Mouse (Mus musculus) embryonic facial prominence, embryonic 15.5 days (tissue): Measurements from ENCODE around the gene Ciz1. TPM values are rescaled to one million over a fixed set of nuclear protein-coding genes. Genes with fewer than 3 reads are reported as not detected.

Experiments
- ATAC-seq: fragments of 200-750 bp; cut with Nextera tagmentation; 2 replicates; pipeline ENCODE4 v1.8.0; 2017; ENCODE audit warnings: low read depth, moderate TSS enrichment; ENCODE audit not compliant: insufficient number of reproducible peaks, low FRiP score, low TSS enrichment
- H3K27ac ChIP-seq: fragments of 300-500 bp; sonication (generic); replicated peaks from 2 replicates; pipeline ENCODE4 v1.5.1; 2015; ENCODE audit warnings: mild to moderate bottlenecking, inconsistent platforms
- H3K27me3 ChIP-seq: fragments of 300-500 bp; sonication (generic); 2 replicates; pipeline ENCODE4 v1.6.1; 2015; ENCODE audit warnings: inconsistent platforms
- H3K36me3 ChIP-seq: fragments of 300-500 bp; sonication (generic); 2 replicates; pipeline ENCODE4 v1.6.1; 2015; ENCODE audit warnings: mild to moderate bottlenecking, inconsistent platforms
- H3K4me1 ChIP-seq: fragments of 300-500 bp; sonication (generic); 2 replicates; pipeline ENCODE4 v1.6.1; 2015; ENCODE audit warnings: inconsistent platforms
- H3K4me2 ChIP-seq: fragments of 300-500 bp; sonication (generic); replicated peaks from 2 replicates; pipeline ENCODE4 v1.6.1; 2015; ENCODE audit warnings: mild to moderate bottlenecking, inconsistent platforms
- H3K4me3 ChIP-seq: fragments of 300-500 bp; sonication (generic); replicated peaks from 2 replicates; pipeline ENCODE4 v1.5.1; 2015; ENCODE audit warnings: mild to moderate bottlenecking, inconsistent platforms
- H3K9ac ChIP-seq: fragments of 300-500 bp; sonication (generic); 2 replicates; pipeline ENCODE4 v1.6.1; 2015; ENCODE audit warnings: inconsistent platforms
- H3K9me3 ChIP-seq: fragments of 300-500 bp; sonication (generic); replicated peaks from 2 replicates; pipeline ENCODE4 v1.6.1; 2016; ENCODE audit warnings: inconsistent platforms
- WGBS: fragments of 180-500 bp; shearing (Covaris S2); methylation state at CpG from one replicate; pipeline ENCODE4 v1.1.7; 2015; 5-methylcytosine and 5-hydroxymethylcytosine counted together
- polyA plus RNA-seq: library from polyadenylated mRNA; unstranded; fragments of >200 nt; fragmentation: Nextera tagmentation; extraction: Ambion mirVana; gene quantifications from 2 replicates; pipeline ENCODE4 v1.2.1, GENCODE M21; 2015

The Ciz1 gene
- polyA plus RNA-seq, 1 experiment from 2014 or later: 57.3 TPM

DNA sequence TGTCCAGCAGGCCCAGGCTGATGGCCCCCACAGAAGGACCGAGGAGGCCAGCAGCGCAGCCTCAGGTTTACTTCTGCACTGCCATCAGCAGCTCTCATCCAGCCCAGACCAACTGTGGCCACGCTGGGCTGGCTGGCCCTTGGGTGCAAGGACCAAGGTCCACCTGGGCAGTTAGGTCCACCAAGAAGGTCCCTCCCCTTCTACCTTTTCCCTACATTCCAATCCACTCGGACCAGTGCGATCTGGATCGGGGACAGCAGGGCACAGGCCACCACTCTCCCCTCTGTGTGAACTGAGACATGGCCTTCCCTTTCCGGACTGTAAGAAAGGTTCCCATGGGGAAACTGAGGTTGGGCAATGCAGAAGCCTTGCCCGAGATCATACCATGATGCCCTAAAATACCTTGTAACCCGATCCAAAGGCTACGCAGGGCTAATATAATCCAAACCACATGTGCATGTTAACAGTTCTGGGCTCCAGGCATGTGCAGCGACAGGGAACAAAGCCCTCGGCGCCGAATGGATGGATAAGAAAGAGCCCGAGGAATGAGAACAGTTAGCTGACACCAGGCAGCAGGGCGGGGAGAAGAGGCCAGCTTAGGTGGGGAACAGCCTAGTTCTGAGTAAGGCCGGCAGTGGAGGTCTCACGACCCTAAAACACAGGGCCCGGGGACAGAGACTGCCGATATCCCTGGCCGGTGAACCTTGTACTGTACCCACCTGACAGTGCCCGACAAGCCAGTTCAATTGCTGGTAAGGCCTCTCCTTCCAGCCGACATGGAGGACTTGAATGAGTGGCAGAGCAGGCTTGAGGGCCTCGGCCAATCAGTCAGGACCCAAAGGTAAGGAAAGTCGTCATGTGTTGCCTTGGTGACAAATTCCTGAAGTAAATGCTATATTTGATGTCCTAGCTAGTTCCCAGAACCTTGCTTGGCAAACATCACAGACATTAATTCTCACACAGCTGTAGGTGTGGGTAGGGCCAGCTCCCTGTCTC lies 56.6 kb downstream of the Ciz1 start:
- no peak overlapping the region for H3K4me3 ChIP-seq
- no peak overlapping the region for H3K9ac ChIP-seq
- H3K27ac ChIP-seq: no peak overlapping the region; the same call in 1 of the 2 replicates
- no peaks in the 10 kb centered on the region for H3K9me3 ChIP-seq
- no peak overlapping the region for H3K4me2 ChIP-seq
- H3K27me3 ChIP-seq: no peaks in the 10 kb centered on the region
- 0 out of 2 replicates have a peak, but pooled peaks cover under 1% of the 10 kb centered on the region for H3K36me3 ChIP-seq
- no peak for ATAC-seq
- WGBS: 30% methylated on average over 25 of the region's 25 CpGs
- peaks cover 11% of the 10 kb centered on the region for H3K4me1 ChIP-seq

DNA sequence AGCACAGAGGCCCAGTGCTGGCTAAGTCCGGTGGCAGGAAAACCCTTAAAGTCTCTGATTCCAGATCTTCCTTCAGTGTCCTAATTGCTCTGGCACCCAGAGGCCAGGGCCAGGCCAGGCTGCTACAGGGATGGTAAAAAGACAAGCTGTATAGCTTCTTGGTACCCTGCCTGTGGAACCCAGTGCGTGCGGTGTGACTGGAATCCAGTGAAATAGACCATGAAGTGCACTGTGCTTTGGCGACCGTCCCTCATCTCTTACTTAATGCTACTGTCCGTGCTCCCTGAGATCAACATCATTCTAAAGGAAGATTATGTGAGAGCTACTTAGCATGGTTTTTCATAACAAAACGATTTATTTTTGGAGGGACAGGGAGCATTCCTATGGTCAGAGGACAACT lies 59.3 kb downstream of the Ciz1 start:
- H3K36me3 ChIP-seq: peaks cover 27% of the 10 kb centered on the region
- H3K27me3 ChIP-seq: no peaks in the 10 kb centered on the region
- ATAC-seq: no peak
- no peak overlapping the region for H3K4me3 ChIP-seq
- H3K9ac ChIP-seq: no peak overlapping the region
- H3K27ac ChIP-seq: no peak overlapping the region
- no peak overlapping the region for H3K4me2 ChIP-seq
- H3K9me3 ChIP-seq: no peaks in the 10 kb centered on the region
- 87% methylated on average over 7 of the region's 7 CpGs for WGBS
- peaks cover 11% of the 10 kb centered on the region for H3K4me1 ChIP-seq

DNA sequence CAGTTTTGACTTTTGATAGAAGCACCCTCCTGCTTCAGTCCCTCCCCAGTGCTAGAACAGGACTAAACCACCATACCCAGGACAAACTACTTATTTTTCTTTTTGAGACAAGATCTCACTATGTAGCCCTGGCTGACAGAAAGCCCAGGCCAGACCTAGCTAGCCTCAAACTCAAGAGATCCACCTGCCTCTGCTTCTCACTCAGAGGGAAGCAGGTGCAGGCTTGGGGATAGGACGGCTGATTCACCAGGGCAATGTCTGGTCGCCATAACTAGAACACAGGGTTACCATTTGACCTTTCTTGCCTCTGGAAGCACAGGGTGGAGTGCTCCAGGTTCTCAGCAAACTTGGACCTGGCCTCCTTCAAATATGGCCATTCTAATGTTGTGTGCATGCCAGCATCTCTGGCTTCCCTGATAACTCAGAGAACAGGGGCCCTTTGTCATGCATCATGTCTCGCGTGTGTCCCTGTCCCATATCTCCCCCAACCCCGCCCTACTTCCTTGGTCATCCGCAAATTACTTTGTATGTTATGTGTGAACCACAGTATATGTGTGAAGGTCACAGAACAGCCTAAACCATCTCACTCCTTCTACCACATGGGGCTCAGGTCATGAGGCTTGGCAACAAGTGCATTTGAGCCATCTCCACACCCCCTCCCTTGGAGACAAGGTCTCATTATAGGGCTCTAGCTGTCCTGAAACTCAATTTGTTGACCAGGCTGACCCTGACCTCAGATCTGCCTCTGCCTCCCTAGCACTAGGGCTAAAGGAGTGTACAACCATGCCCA lies 60.8 kb downstream of the Ciz1 start:
- no peaks in the 10 kb centered on the region for H3K9me3 ChIP-seq
- no peak overlapping the region for H3K4me3 ChIP-seq
- no peak overlapping the region for H3K9ac ChIP-seq
- no peak overlapping the region for H3K27ac ChIP-seq
- H3K27me3 ChIP-seq: no peaks in the 10 kb centered on the region
- H3K36me3 ChIP-seq: peaks cover 42% of the 10 kb centered on the region
- 88% methylated on average over 6 of the region's 6 CpGs for WGBS
- peaks cover 11% of the 10 kb centered on the region for H3K4me1 ChIP-seq
- H3K4me2 ChIP-seq: no peak overlapping the region
- ATAC-seq: no peak

DNA sequence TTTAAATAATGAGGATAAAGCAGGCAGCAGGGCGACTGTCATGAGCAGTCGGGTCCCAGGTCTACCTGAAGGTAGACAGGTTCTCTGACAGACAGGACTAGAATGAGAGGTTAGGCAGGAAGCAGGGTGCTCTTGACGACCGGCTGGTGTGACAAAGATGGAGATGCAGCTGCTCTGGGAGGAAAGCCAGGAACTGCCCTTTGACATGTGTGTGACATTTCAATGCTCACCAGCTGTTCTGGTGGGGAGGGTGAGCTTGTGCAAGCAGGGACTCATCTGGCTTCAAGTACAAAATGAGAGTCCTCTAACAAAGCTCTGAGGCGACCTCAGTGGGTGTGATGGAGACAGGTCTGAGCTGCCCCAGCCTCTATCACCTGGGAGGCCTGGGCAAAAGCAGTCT lies 61.8 kb downstream of the Ciz1 start:
- H3K4me2 ChIP-seq: no peak overlapping the region
- peaks cover 4% of the 10 kb centered on the region for H3K4me1 ChIP-seq
- no peak overlapping the region for H3K4me3 ChIP-seq
- no peaks in the 10 kb centered on the region for H3K9me3 ChIP-seq
- no peak for ATAC-seq
- H3K27me3 ChIP-seq: no peaks in the 10 kb centered on the region
- no peak overlapping the region for H3K27ac ChIP-seq
- peaks cover 52% of the 10 kb centered on the region for H3K36me3 ChIP-seq
- H3K9ac ChIP-seq: no peak overlapping the region
- WGBS: 37% methylated on average over 5 of the region's 5 CpGs

DNA sequence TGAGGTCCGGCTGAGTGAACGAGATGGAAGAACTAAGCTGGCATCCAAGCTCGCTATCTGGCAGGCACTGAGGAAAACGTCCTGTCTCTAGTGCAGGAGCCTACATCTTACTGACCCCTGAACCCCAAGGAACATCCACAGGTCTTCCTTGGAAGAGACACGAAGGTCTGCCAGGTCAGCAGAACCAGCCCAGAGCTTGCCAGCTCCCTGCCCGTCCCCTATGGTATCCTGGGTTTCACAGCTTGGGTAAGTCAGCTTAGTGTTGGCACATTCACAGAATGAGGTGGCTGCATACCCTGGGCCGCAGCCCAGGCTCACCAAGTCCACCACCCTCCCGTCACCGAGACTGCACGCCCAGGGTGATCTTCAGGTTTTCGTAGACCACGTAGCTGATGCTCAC lies 63.7 kb downstream of the Ciz1 start:
- H3K4me1 ChIP-seq: no peaks in the 10 kb centered on the region
- no peak overlapping the region for H3K4me2 ChIP-seq
- H3K4me3 ChIP-seq: no peak overlapping the region
- no peak overlapping the region for H3K9ac ChIP-seq
- no peak for ATAC-seq
- H3K9me3 ChIP-seq: no peaks in the 10 kb centered on the region
- 94% methylated on average over 12 of the region's 12 CpGs for whole genome bisulfite sequencing
- H3K27me3 ChIP-seq: no peaks in the 10 kb centered on the region
- H3K36me3 ChIP-seq: peaks cover 70% of the 10 kb centered on the region
- no peak overlapping the region for H3K27ac ChIP-seq

DNA sequence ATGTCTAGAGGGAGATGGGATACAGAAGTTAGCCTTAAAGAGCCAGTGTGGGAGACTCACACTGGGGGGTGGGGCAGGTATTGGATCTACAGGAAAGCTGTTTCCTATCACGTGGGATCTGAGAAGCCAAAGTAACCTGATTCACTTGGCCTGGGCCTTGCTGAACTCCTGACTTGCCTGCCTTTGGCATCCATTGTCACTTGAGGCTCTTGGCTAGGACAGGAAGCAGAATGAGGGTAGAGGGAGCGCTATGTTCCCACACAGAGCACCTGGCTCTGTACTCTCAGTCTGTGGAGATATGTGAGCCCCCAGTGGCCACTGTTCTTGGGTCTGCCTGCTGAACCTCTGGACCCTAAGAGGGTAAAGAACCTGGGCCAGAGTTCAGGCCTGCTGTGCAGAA lies 64.4 kb downstream of the Ciz1 start:
- Histone ChIP-seq H3K9me3 (no peaks in the 10 kb centered on the region), H3K4me3 (no peak overlapping the region), H3K4me2 (no peak overlapping the region), H3K36me3 (peaks cover 74% of the 10 kb centered on the region), H3K9ac (no peak overlapping the region), H3K27me3 (no peaks in the 10 kb centered on the region), H3K27ac (no peak overlapping the region), H3K4me1 (0 out of 2 replicates have a peak, but pooled peaks cover under 1% of the 10 kb centered on the region)
- WGBS: 64% methylated on average over 2 of the region's 2 CpGs
- ATAC-seq: no peak

DNA sequence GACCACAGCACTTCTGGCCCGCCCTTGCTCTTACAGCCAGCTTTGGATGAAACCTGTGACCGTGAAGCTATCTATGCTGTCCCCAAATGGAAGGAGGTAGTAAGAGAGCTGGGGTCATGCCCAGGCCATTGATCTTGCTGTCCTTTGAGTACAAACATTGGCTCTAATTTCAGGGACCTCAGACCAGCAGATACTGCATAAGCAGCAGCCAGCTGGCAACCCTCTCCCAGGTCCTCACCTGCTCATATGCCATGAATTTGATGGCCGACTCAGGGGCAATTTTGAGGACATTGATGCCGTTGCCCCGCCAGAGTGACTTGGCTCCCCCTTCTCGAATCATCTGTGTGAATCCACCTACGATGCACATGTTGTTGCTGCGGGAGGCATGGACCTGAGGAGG lies 65.4 kb downstream of the Ciz1 start:
- no peak for ATAC-seq
- H3K4me3 ChIP-seq: no peak overlapping the region
- WGBS: 89% methylated on average over 8 of the region's 8 CpGs
- H3K9me3 ChIP-seq: no peaks in the 10 kb centered on the region
- H3K27ac ChIP-seq: no peak overlapping the region
- no peak overlapping the region for H3K4me2 ChIP-seq
- peaks cover 74% of the 10 kb centered on the region for H3K36me3 ChIP-seq
- H3K4me1 ChIP-seq: peaks cover 9% of the 10 kb centered on the region; the same call in 1 of the 2 replicates
- H3K27me3 ChIP-seq: no peaks in the 10 kb centered on the region
- no peak overlapping the region for H3K9ac ChIP-seq

DNA sequence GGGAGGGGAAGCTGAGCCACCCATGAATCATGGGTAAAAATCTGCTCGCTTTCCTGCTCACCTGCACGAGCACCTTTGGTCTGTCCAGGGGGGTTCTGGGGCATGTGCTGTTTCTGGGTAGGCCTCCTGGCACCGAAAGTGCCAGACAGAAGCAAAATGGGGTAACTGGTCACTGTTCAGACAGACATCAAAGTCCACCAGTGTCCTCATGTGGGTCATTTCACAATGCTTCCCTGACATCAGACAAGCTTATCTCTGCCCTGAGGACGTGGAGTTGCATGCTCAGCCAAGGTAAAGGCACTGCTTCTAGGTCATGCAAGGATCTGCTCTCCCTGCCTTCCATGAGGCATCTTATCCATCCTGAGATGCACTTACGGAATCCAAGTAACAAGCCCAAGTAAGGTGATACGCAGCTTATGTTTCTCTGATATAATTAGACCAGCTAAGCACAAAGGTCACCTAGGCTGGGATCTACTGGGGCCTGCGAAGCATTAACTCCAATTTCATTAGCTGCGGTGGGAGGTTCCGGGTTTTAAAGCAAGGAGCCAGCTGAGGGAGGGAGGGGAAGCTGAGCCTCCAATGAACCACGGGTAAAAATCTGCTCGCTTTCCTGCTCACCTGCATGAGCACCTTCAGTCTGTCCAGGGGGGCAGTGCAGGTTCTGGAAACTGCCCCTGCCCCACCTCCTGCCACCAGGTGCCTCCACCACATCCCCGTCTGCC lies 66.5 kb downstream of the Ciz1 start:
- H3K9me3 ChIP-seq: no peaks in the 10 kb centered on the region
- no peak overlapping the region for H3K9ac ChIP-seq
- no peak overlapping the region for H3K4me2 ChIP-seq
- H3K27ac ChIP-seq: no peak overlapping the region
- peaks cover 74% of the 10 kb centered on the region for H3K36me3 ChIP-seq
- no peak overlapping the region for H3K4me3 ChIP-seq
- 47% methylated on average over 12 of the region's 12 CpGs for WGBS
- H3K27me3 ChIP-seq: no peaks in the 10 kb centered on the region
- H3K4me1 ChIP-seq: peaks cover 20% of the 10 kb centered on the region
- ATAC-seq: no peak

DNA sequence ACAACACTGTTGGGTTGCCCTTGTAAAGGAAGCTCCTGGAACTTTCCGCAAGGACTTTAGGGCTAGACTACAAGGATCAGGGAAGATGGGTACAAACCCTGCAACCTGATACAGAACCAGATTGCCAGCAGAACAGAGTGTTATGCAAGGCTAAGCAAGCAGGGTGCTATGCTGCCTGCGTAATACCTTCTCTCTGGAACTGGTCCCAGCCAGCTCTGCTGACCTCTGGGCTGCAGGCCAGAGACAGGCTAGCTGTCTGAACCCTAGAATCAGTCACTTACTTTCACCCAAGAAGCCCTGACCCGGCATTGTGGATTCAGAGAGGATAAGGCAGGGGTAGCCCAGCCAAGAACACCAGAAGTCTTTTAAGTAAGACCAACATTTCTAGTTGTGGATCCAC lies 67.2 kb downstream of the Ciz1 start:
- no peak for ATAC-seq
- Histone ChIP-seq H3K9ac (no peak overlapping the region), H3K9me3 (no peaks in the 10 kb centered on the region), H3K4me3 (no peak overlapping the region), H3K4me2 (no peak overlapping the region), H3K4me1 (peaks cover 27% of the 10 kb centered on the region), H3K27me3 (no peaks in the 10 kb centered on the region), H3K36me3 (peaks cover 67% of the 10 kb centered on the region), H3K27ac (no peak overlapping the region)
- 79% methylated on average over 3 of the region's 3 CpGs for WGBS

DNA sequence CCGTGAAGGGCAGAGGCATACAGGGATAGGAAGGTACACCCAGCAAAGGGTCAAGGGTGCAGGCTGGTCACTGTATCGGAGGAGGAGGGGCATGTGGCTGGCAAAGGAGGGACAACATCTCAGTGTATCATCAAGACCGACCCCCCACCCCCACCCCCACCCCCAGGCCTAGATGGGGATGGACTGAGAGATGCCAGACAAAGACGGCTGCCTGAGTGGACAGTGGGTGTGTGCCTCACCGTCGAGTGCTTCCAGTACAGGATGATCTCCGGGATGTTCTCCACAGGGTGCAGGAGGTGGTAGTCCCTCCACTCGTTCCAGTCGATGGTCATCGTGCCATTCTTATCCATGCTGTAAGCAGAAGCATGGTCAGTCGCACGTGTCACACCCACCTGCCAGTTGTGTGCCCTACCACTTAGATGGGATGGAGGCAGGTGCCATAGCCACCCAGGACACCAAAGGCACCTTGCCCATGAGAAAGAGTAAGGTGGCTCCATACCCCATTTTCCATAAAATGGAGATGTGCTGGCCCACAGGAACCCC lies 68.0 kb downstream of the Ciz1 start:
- WGBS: 86% methylated on average over 12 of the region's 12 CpGs

DNA sequence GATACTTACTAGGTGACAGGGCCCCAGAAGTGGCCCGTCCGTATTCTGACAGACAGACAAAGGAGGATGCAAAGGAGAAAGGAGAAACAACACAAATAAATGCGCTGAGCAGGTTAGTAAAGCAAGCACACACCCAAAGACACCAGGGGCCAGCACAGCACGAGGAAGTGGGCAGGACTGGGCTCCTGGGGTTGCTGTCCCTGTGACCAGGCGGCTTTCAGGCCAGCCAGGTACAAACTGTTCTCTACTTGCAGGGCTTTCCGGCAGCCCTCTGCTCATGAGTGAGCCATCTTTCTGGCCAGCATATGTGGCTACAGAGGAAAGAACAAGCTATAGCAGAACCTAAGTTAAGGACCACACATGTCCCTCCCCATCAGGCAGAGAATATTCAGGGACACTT lies 68.5 kb downstream of the Ciz1 start:
- H3K4me3 ChIP-seq: no peak overlapping the region
- 88% methylated on average over 6 of the region's 6 CpGs for WGBS
- peaks cover 40% of the 10 kb centered on the region for H3K4me1 ChIP-seq
- H3K27me3 ChIP-seq: no peaks in the 10 kb centered on the region
- no peak overlapping the region for H3K9ac ChIP-seq
- H3K9me3 ChIP-seq: no peaks in the 10 kb centered on the region
- H3K4me2 ChIP-seq: no peak overlapping the region
- no peak for ATAC-seq
- H3K27ac ChIP-seq: no peak overlapping the region
- peaks cover 54% of the 10 kb centered on the region for H3K36me3 ChIP-seq

More for the DNA sequence above, 68.0 kb downstream of the Ciz1 start:
- no peaks in the 10 kb centered on the region for H3K9me3 ChIP-seq
- peaks cover 35% of the 10 kb centered on the region for H3K4me1 ChIP-seq
- H3K4me3 ChIP-seq: no peak overlapping the region
- H3K27ac ChIP-seq: no peak overlapping the region
- H3K4me2 ChIP-seq: no peak overlapping the region
- peaks cover 60% of the 10 kb centered on the region for H3K36me3 ChIP-seq
- no peak overlapping the region for H3K9ac ChIP-seq
- H3K27me3 ChIP-seq: no peaks in the 10 kb centered on the region
- no peak for ATAC-seq
